Mouse (Mus musculus) embryonic fibroblast, embryonic 13.5 days (primary cell): ENCODE results near the gene Tubb5.

Experiments
- CTCF ChIP-seq: IDR thresholded peaks from 2 replicates; pipeline ENCODE4 v1.5.1; 2011; ENCODE audit warnings: mild to moderate bottlenecking, control low read depth, low read length, moderate library complexity, borderline replicate concordance; ENCODE audit not compliant: insufficient read depth
- POLR2A ChIP-seq: IDR thresholded peaks from 2 replicates; pipeline ENCODE4 v1.6.1; 2011; ENCODE audit warnings: low read depth, mild to moderate bottlenecking, control low read depth, low read length, moderate library complexity

DNA sequence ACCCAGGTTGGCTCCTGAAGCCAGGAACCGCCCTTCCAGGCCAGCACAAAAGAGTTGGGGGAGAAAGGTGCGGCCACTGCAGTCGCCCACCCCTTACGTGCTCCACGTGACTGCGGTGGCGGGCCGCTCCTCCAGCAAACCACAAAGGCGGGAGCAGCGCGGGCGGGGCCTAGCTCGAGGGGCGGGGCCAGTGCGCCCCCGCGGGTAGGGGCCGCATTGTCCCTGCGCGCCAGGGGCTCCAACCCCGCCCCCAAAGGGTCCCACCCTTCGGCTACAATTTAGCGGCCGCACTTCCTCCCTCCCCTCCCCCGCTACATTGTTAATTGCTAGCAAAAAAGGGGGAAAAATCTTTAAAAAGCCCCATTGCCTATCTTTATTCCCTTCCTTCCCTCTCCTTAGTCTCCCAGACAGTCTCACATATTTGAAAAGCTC, 1.1 kb downstream of the Tubb5 start:
- TF ChIP-seq POLR2A (no peak), CTCF (no peak)
